In the genomic region with DNA sequence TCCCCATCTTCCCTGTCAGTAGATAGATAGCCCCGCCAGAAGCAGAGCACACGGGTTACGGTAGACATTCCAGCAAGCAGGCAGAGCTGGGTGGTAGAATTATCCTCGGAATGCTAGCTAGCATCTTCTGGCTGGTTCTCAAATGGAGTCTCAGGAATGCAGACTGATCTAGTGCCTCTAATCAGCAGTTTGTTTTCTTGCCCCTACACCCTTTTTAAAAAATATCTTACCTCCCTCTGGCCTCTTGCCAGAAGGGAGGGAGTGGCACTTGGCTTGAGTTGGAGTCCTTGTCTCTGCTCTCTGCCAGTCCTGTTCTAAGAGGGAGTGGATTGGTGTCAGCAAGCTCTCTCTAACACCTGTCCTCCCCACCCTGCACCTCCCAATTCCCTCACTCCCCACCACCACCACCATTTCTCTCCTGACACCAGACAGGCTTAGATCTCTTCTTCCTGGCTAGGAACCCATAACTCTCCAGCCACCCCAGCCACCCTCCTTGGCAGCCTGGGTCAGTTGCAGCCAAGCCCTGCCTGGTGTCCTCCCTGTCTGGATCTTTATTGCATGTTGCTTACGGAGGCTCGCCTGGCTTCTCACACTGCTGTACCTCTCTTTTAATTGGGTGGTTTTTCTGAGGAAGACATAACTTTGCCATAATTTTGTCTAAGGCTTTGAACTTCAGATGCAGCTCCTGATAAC, we compare ENCODE assay signal across 9 mouse cellular contexts.
DNase-seq lines count a peak whose midpoint lies in the region; ATAC-seq and TF ChIP-seq lines count a peak whose summit lies in the region.
"Had no signal": no experiment of that assay in that cellular context is flagged by ENCODE, and none has a peak within 500 bp of the region (broad histone marks: within the 10 kb centered on the region; RNA-seq: fewer than 3 reads in every experiment).

No protein-coding gene starts in this region.

- no peak for TF ChIP-seq RAD21 in MEL (IDR thresholded peaks at IDR 0.05; ENCODE audit: low read depth, low read length)

- H3K4me2 ChIP-seq in embryonic facial prominence, embryonic 12.5 days (replicated peaks): no peak overlapping the region
- H3K4me2 ChIP-seq in intestine, embryonic 14.5 days (ENCODE audit: low read length): no peak overlapping the region

- no peaks in the 10 kb centered on the region for H3K36me3 ChIP-seq in MEL (ENCODE audit: control insufficient read depth in 1 of 2, insufficient read depth in 2 of 2, low read length in 2 of 2)
- 0 out of 2 replicates have a peak, but pooled peaks cover 3% of the 10 kb centered on the region for H3K36me3 ChIP-seq in embryonic facial prominence, embryonic 12.5 days
- no peaks in the 10 kb centered on the region; the same call in 1 of the 2 replicates for H3K36me3 ChIP-seq in intestine, embryonic 14.5 days (ENCODE audit: control insufficient read depth, insufficient read depth, low read length)
- H3K36me3 ChIP-seq in hindbrain, embryonic 10.5 days: no peaks in the 10 kb centered on the region

- no peak for TF ChIP-seq CTCF in MEL (IDR thresholded peaks at IDR 0.05 in 2 of 3, conservative IDR thresholded peaks at IDR 0.05 in 1 of 3; ENCODE audit: control insufficient read depth in 1 of 3, insufficient read depth in 1 of 3, low read depth in 2 of 3, low read length in 3 of 3, poor library complexity in 1 of 3, severe bottlenecking in 1 of 3)

- H3K4me3 ChIP-seq in MEL (ENCODE audit: control insufficient read depth in 1 of 2, insufficient read depth in 1 of 2, low read depth in 2 of 2, low read length in 2 of 2): no peak overlapping the region
- H3K4me3 ChIP-seq in embryonic facial prominence, embryonic 12.5 days: no peak overlapping the region
- H3K4me3 ChIP-seq in intestine, embryonic 14.5 days (ENCODE audit: low read depth, low read length): no peak overlapping the region
- H3K4me3 ChIP-seq in hindbrain, embryonic 10.5 days: no peak overlapping the region
- H3K4me3 ChIP-seq: left cerebral cortex, adult 2 months had no signal

- no peaks in the 10 kb centered on the region for H3K4me1 ChIP-seq in MEL (ENCODE audit: control insufficient read depth in 1 of 2, insufficient read depth in 2 of 2, low read length in 2 of 2)
- H3K4me1 ChIP-seq in embryonic facial prominence, embryonic 12.5 days: peaks cover 4% of the 10 kb centered on the region; the same call in 1 of the 2 replicates
- H3K4me1 ChIP-seq in intestine, embryonic 14.5 days (replicated peaks; ENCODE audit: control insufficient read depth, insufficient read depth, low read length): peaks cover 6% of the 10 kb centered on the region; the same call in 1 of the 2 replicates
- no peaks in the 10 kb centered on the region for H3K4me1 ChIP-seq in hindbrain, embryonic 10.5 days (replicated peaks)

- DNase-seq in MEL (ENCODE audit: low read depth, low spot score): peak; percentile 10
- no peak for DNase-seq in intestine, embryonic 14.5 days (ENCODE audit: low spot score)
- peak; percentile 58 for DNase-seq in lung, postnatal 10 days
- no peak for DNase-seq in retina, embryonic 14.5 days (ENCODE audit: low spot score)
- DNase-seq in right cerebral cortex, adult 2 months (ENCODE audit: low spot score in 2 of 2): no peak
- DNase-seq in hindbrain, embryonic 10.5 days (ENCODE audit: low spot score): no peak
- DNase-seq in left cerebral cortex, adult 18-20 months (ENCODE audit: low spot score in 2 of 2): no peak

- 45% methylated on average over 6 of the region's 6 CpGs for WGBS in embryonic facial prominence, embryonic 12.5 days
- WGBS in intestine, embryonic 14.5 days: 27% methylated on average over 6 of the region's 6 CpGs
- 71% methylated on average over 6 of the region's 6 CpGs for WGBS in hindbrain, embryonic 10.5 days

- ATAC-seq in embryonic facial prominence, embryonic 12.5 days (ENCODE audit: insufficient number of reproducible peaks, insufficient read depth, low FRiP score, low TSS enrichment): 0 out of 2 replicates have a peak, but pooled peaks have one; percentile 69
- ATAC-seq in intestine, embryonic 14.5 days (replicated peaks; ENCODE audit: low FRiP score, low TSS enrichment, low read depth): peak; percentile 77

- no peak for TF ChIP-seq POLR2A in MEL (IDR thresholded peaks at IDR 0.05; ENCODE audit: control insufficient read depth in 1 of 2, insufficient read depth in 1 of 2, low read depth in 1 of 2, low read length in 2 of 2, poor library complexity in 1 of 2)

- H3K27me3 ChIP-seq in MEL (ENCODE audit: control insufficient read depth in 1 of 2, insufficient read depth in 2 of 2, low read length in 2 of 2): no peaks in the 10 kb centered on the region; a peak in 1 of 4 replicates
- no peaks in the 10 kb centered on the region for H3K27me3 ChIP-seq in embryonic facial prominence, embryonic 12.5 days
- no peaks in the 10 kb centered on the region for H3K27me3 ChIP-seq in intestine, embryonic 14.5 days (replicated peaks; ENCODE audit: control insufficient read depth, insufficient read depth, low read length)
- no peaks in the 10 kb centered on the region for H3K27me3 ChIP-seq in hindbrain, embryonic 10.5 days (ENCODE audit: insufficient read depth, poor library complexity, severe bottlenecking)

- no peak overlapping the region for H3K9ac ChIP-seq in MEL (ENCODE audit: control insufficient read depth, low read depth, low read length, poor library complexity, severe bottlenecking)
- H3K9ac ChIP-seq in embryonic facial prominence, embryonic 12.5 days: no peak overlapping the region
- no peak overlapping the region for H3K9ac ChIP-seq in intestine, embryonic 14.5 days (ENCODE audit: low read length)

- TF ChIP-seq EP300 in MEL (IDR thresholded peaks at IDR 0.05; ENCODE audit: low read depth in 1 of 2, low read length in 2 of 2): no peak

- no peaks in the 10 kb centered on the region for H3K9me3 ChIP-seq in MEL (replicated peaks; ENCODE audit: insufficient read depth, low read length)
- H3K9me3 ChIP-seq in embryonic facial prominence, embryonic 12.5 days: no peaks in the 10 kb centered on the region
- no peaks in the 10 kb centered on the region for H3K9me3 ChIP-seq in intestine, embryonic 14.5 days (ENCODE audit: control insufficient read depth, low read length)
- H3K9me3 ChIP-seq in hindbrain, embryonic 10.5 days: no peaks in the 10 kb centered on the region

- H3K27ac ChIP-seq in MEL (ENCODE audit: control insufficient read depth, low read depth, low read length): no peak overlapping the region
- H3K27ac ChIP-seq in embryonic facial prominence, embryonic 12.5 days: 0 out of 2 replicates have a peak overlapping the region, but pooled peaks have one; percentile 17
- no peak overlapping the region for H3K27ac ChIP-seq in intestine, embryonic 14.5 days (ENCODE audit: low read depth)
- no peak overlapping the region for H3K27ac ChIP-seq in hindbrain, embryonic 10.5 days
- H3K27ac ChIP-seq: left cerebral cortex, adult 2 months had no signal

- H3K79me2 ChIP-seq in MEL (ENCODE audit: control insufficient read depth, insufficient read depth, low read length, poor library complexity): no peaks in the 10 kb centered on the region

TF ChIP-seq in MEL, 35 proteins besides CTCF, POLR2A, EP300 and RAD21:
- TF ChIP-seq USF2 (IDR thresholded peaks at IDR 0.05; ENCODE audit: borderline replicate concordance in 1 of 2, insufficient read depth in 1 of 2, low read depth in 1 of 2, low read length in 2 of 2) (no peak), MEF2A (IDR thresholded peaks at IDR 0.05; ENCODE audit: extremely low read depth, insufficient replicate concordance, low read depth, low read length, poor library complexity, severe bottlenecking) (no peak), ZC3H11A (IDR thresholded peaks at IDR 0.05; ENCODE audit: low read depth, low read length) (no peak), NRF1 (IDR thresholded peaks at IDR 0.05; ENCODE audit: insufficient read depth, low read depth, low read length, poor library complexity, severe bottlenecking) (no peak)

Comparison
In these comparisons a context has a peak if more than half of its experiments do, and no peak if none do; other contexts are left out.
1. DNase-seq: peak in MEL (single experiment) and lung, postnatal 10 days (single experiment); none in intestine, embryonic 14.5 days (single experiment), retina, embryonic 14.5 days (single experiment), right cerebral cortex, adult 2 months (0 of 2), hindbrain, embryonic 10.5 days (single experiment) and left cerebral cortex, adult 18-20 months (0 of 2).